Mouse (Mus musculus) stomach, postnatal 0 days (tissue): ENCODE data around the gene Alg12. TPM values are rescaled to one million over a fixed set of nuclear protein-coding genes. Genes with fewer than 3 reads are reported as not detected.
"Not testable (repeated sequence)": the region's sequence is repeated elsewhere in the genome, so short reads cannot be mapped to it uniquely, and the experiment has no call there.

Experiments used
- ATAC-seq: fragments of 200-750 bp; cut with Nextera tagmentation; 2 replicates; pipeline ENCODE4 v1.8.0; 2017; ENCODE audit not compliant: low FRiP score, low TSS enrichment
- DNase-seq: peaks from one replicate; pipeline ENCODE4 v3.0.0-alpha.2; 2016; ENCODE audit warnings: low spot score
- H3K27ac ChIP-seq: fragments of 300-500 bp; sonication (generic); replicated peaks from 2 replicates; pipeline ENCODE4 v1.5.1; 2014; ENCODE audit warnings: mild to moderate bottlenecking, control low read depth
- H3K27me3 ChIP-seq: fragments of 300-500 bp; sonication (generic); 2 replicates; pipeline ENCODE4 v1.6.1; 2014; ENCODE audit warnings: low read length; ENCODE audit not compliant: control insufficient read depth, insufficient read depth
- H3K36me3 ChIP-seq: fragments of 300-500 bp; sonication (generic); 2 replicates; pipeline ENCODE4 v1.6.1; 2014; ENCODE audit warnings: low read length, mixed read lengths; ENCODE audit not compliant: control insufficient read depth, insufficient read depth
- H3K4me1 ChIP-seq: fragments of 300-500 bp; sonication (generic); replicated peaks from 2 replicates; pipeline ENCODE4 v1.6.1; 2014; ENCODE audit warnings: antibody characterized with exemption; ENCODE audit not compliant: control insufficient read depth, insufficient read depth
- H3K4me2 ChIP-seq: fragments of 300-500 bp; sonication (generic); replicated peaks from 2 replicates; pipeline ENCODE4 v1.6.1; 2014; ENCODE audit warnings: low read depth, mild to moderate bottlenecking, control low read depth, moderate library complexity
- H3K4me3 ChIP-seq: fragments of 300-500 bp; sonication (generic); 2 replicates; pipeline ENCODE4 v1.5.1; 2014; ENCODE audit warnings: low read depth, low read length, control low read depth
- H3K9ac ChIP-seq: fragments of 300-500 bp; sonication (generic); 2 replicates; pipeline ENCODE4 v1.6.1; 2014; ENCODE audit warnings: mild to moderate bottlenecking, low read length, control low read depth, mixed read lengths
- H3K9me3 ChIP-seq: fragments of 300-500 bp; sonication (generic); 2 replicates; pipeline ENCODE4 v1.6.1; 2016; ENCODE audit warnings: low read length; ENCODE audit not compliant: control insufficient read depth
- CTCF ChIP-seq: IDR thresholded peaks from 2 replicates; pipeline ENCODE4 v1.5.1; 2016; ENCODE audit warnings: antibody characterized with exemption, low read depth, mild to moderate bottlenecking, moderate library complexity
- EP300 ChIP-seq: optimal IDR thresholded peaks from 2 replicates; pipeline ENCODE3; 2016; ENCODE audit warnings: antibody characterized with exemption
- WGBS: fragments of 180-500 bp; shearing (Covaris S2); extraction: QIAGEN DNeasy Blood & Tissue Kit; methylation state at CpG from one replicate; pipeline ENCODE4 v1.1.7; 2014; 5-methylcytosine and 5-hydroxymethylcytosine counted together
- polyA plus RNA-seq: library from polyadenylated mRNA; unstranded; fragments of >200 nt; fragmentation: Nextera tagmentation; extraction: Ambion mirVana; gene quantifications from 2 replicates; pipeline ENCODE4 v1.2.1, GENCODE M21; 2015

Gene Alg12
- polyA plus RNA-seq, 1 experiment from 2014 or later: 8.2 TPM

GRCm38 (mm10) chr15:88822513-88822912, 3.4 kb upstream of the Alg12 start:
- ATAC-seq (no peak), DNase-seq (no peak)
- no peaks in the 10 kb centered on the region for H3K27me3 ChIP-seq
- no peak for TF ChIP-seq EP300
- TF ChIP-seq CTCF: no peak
- no peak overlapping the region for H3K4me2 ChIP-seq
- H3K9ac ChIP-seq: no peak overlapping the region
- peaks cover 24% of the 10 kb centered on the region for H3K36me3 ChIP-seq
- H3K4me1 ChIP-seq: no peaks in the 10 kb centered on the region
- no peaks in the 10 kb centered on the region for H3K9me3 ChIP-seq
- H3K27ac ChIP-seq: no peak overlapping the region
- 95% methylated on average over 7 of the region's 7 CpGs for WGBS
- H3K4me3 ChIP-seq: no peak overlapping the region

- 81% methylated on average over 7 of the region's 7 CpGs for WGBS
- Histone ChIP-seq H3K27me3 (no peaks in the 10 kb centered on the region), H3K4me2 (no peak overlapping the region), H3K27ac (no peak overlapping the region), H3K9ac (no peak overlapping the region), H3K36me3 (peaks cover 24% of the 10 kb centered on the region), H3K4me3 (no peak overlapping the region), H3K9me3 (no peaks in the 10 kb centered on the region), H3K4me1 (no peaks in the 10 kb centered on the region)
- TF ChIP-seq EP300 (no peak), CTCF (no peak)
- DNase-seq (no peak), ATAC-seq (no peak)
These were observed 2.3 kb upstream of the Alg12 start for GRCm38 (mm10) chr15:88821403-88821802.

- Histone ChIP-seq H3K36me3 (peaks cover 14% of the 10 kb centered on the region; the same call in 1 of the 2 replicates), H3K4me2 (peak overlapping the region; percentile 95), H3K4me1 (no peaks in the 10 kb centered on the region), H3K9me3 (no peaks in the 10 kb centered on the region), H3K27me3 (no peaks in the 10 kb centered on the region), H3K9ac (peak overlapping the region; percentile 87), H3K4me3 (peak overlapping the region; percentile 87), H3K27ac (no peak overlapping the region; the same call in 1 of the 2 replicates)
- TF ChIP-seq CTCF (no peak), EP300 (no peak)
- ATAC-seq (no peak), DNase-seq (no peak)
- under 1% methylated on average over 22 of the region's 23 CpGs for WGBS
These were observed 787 bp upstream of the Alg12 start for GRCm38 (mm10) chr15:88819906-88820303.

- Histone ChIP-seq H3K4me3 (no peak overlapping the region), H3K36me3 (peaks cover 6% of the 10 kb centered on the region; the same call in 1 of the 2 replicates), H3K27ac (no peak overlapping the region), H3K4me2 (no peak overlapping the region), H3K27me3 (no peaks in the 10 kb centered on the region), H3K9me3 (no peaks in the 10 kb centered on the region), H3K4me1 (no peaks in the 10 kb centered on the region), H3K9ac (no peak overlapping the region)
- no peak for TF ChIP-seq EP300
- TF ChIP-seq CTCF: no peak
- ATAC-seq (no peak), DNase-seq (no peak)
- WGBS: 91% methylated on average over 6 of the region's 6 CpGs
These were observed 3.9 kb downstream of the Alg12 start for GRCm38 (mm10) chr15:88815196-88815700.

DNA sequence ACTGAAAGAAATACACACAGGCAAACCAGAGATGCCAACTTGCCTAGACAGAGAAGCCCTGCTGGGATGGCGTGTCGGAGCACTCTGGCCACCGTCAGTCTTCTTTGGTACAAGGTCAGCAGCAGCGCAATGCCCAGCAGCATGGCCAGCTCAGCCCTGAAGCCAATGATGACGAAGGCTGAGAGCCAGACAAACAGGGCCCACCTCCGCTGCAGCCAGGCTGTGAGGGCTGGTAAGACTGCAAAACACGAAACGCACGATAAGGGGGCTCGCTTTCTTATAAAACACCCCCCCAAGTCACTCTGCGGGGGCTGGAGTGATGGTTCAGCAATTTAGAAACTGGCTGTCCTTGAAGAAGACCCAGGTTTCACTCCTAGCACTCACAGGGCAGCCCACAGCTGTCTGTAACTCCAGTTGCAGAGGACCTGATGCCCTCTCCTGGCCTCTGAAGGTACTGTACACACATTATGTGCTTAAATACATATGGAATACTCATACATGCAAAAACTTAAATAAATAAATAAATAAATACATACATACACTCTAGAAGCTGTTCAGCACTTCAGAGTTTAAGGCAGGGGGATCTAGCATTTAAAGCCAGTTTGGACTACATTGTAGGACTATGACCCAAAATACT, 4.6 kb downstream of the Alg12 start:
- 97% methylated on average over 11 of the region's 11 CpGs for WGBS
- no peaks in the 10 kb centered on the region for H3K4me1 ChIP-seq
- no peak for ATAC-seq

DNA sequence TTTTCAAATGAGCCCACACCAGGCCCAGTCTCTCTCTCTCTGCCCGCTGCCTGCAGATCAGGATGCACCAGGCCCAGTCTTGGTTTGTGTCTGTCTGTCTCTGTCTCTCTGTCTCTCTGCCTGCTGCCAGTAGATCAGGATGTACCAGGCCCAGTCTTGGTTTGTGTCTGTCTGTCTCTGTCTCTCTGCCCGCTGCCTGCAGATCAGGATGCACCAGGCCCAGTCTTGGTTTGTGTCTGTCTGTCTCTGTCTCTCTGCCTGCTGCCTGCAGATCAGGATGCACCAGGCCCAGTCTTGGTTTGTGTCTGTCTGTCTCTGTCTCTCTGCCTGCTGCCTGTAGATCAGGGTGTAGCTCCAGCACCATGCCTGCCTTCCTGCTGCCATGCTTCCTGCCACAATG, 5.2 kb downstream of the Alg12 start:
- H3K9ac ChIP-seq, H3K4me1 ChIP-seq, H3K27ac ChIP-seq, H3K4me2 ChIP-seq, H3K4me3 ChIP-seq, H3K9me3 ChIP-seq, ATAC-seq, H3K36me3 ChIP-seq, H3K27me3 ChIP-seq, DNase-seq: not testable (repeated sequence)
- WGBS: 92% methylated on average over 2 of the region's 2 CpGs

More for the DNA sequence above, 4.6 kb downstream of the Alg12 start:
- Histone ChIP-seq H3K27me3 (no peaks in the 10 kb centered on the region), H3K4me3 (no peak overlapping the region), H3K4me2 (no peak overlapping the region), H3K36me3 (peaks cover 6% of the 10 kb centered on the region; the same call in 1 of the 2 replicates), H3K9ac (no peak overlapping the region), H3K27ac (no peak overlapping the region), H3K9me3 (no peaks in the 10 kb centered on the region)
- TF ChIP-seq EP300 (no peak), CTCF (peak; percentile 55)
- DNase-seq: no peak
